Mouse (Mus musculus) B cell, adult 2 months (primary cell): Measurements from ENCODE around the gene Elobl.

ENCODE experiments used
- DNase-seq, 2 experiments: peaks; one replicate each; pipeline ENCODE4 v3.0.0; 2022

Gene Elobl

DNA sequence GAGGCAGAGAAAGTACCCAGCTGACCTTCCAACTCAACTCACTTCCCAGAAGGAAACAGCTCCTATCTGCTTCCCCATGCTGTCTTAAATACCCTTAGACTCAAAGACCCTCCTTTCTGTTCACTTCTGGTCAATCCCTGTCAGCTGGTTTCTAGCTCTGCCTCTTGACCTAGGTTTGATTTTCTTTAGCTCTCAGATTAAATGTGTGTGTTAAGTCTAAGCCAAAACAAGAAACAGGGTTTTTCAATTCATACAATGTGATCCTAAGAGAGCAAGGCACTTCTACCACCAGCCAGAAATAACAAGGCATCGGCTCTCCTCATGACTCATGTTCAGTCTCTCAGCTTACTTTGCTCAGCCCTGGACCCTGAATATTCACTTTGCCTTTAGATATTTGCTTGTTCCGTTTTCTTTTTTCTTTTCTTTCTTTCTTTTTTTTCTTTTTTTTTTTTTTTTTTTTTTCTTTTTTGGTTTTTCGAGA is at the start of gene Elobl:
Gene Elobl, minus strand, starts transcription at position 51 of the 481 bp plus-strand sequence.
- no peak for DNase-seq

DNA sequence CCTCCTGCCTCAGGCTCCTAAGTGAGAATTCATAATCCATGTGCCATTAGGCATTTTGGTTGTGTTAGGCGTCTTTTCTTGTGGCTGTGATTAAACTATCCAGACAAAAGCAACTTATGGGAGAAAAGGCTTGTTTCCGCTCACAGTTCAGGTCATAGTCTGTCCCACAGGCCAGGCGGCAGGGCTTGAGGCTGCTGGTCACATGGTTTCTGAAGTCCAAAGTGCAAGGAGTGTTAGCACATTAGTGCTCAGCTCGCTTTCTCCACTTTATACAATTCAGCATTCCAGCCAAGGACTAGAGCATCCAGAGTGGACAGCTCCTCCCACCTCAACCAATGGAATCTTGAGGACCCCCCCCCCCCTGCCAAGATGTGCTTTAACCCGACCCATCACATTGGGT is 45.5 kb upstream of the Elobl start:
- DNase-seq, result no peak

DNA sequence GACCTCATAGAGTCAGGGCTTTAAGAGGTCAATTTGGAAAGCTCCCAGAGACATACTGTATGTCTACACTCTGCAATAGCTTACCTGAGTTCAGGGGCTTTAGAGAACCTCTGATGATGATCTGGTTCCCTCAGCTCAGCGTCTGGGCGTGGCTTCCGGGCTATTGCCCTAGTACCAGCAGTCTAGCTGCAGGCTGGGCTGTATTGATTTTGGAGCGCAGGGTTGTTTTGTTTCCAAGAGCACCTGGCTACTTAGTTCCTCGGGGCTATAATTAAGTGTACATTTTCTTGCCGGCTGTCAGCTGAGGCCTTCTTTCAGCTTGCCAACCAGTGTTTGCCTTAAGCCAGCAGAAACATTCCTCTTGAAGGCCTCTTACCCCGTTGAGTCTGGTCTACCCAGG is 42.8 kb upstream of the Elobl start:
- no peak for DNase-seq

DNA sequence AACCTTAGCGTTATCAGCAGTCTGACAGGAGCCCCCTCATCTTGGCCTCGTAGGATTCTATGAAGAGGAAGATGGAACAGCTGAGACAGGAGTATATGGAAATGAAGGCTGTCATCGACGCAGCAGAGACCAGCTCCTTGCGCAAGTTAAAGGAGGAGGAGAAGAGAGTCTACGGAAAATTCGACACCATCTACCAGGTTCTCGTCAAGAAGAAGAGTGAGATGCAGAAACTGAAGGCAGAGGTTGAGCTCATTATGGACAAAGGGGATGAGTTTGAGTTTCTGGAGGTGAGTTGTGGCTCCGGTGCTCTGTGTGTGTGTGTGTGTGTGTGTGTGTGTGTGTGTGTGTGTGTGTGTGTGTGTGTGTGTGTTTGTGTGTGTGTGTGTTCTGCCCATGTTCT is 42.3 kb upstream of the Elobl start:
- no peak for DNase-seq

DNA sequence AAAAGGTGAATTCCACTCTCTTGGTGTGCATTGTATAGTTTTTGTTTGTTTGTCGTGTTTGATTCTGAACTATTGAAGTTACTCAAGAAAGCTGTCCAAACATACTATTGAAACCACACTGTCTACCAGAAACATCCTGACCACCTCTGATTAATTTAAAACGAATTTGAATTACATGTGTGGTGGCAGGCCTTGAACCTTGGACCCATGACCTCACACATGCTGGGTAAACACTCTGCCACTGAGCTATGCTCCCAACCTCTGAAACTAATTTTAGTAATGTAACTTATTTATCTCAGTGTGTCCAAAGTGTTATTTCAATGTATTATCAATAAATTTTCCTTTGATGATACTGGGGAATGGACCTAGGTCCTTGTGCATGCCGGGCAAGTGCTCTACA is 40.9 kb upstream of the Elobl start:
- DNase-seq, result no peak

DNA sequence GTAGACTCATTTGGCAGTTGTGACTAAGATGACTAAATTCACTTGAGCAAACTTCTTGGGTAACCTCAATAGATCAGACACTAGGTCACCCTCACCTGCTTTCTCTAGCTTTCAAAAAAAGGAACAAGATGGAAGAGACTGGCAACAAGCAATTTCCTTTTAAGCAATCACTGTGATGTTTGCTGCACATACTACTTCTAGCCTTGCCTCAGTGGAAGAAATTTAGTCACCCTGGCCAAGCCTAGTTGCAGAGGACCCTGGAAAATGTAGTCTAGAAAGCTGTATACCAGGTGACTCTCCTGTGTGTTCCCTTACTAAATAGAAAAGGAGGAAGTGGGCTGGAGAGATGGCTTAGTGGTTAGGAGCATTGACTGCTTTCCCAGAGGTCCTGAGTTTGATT is 39.7 kb upstream of the Elobl start:
- no peak for DNase-seq

DNA sequence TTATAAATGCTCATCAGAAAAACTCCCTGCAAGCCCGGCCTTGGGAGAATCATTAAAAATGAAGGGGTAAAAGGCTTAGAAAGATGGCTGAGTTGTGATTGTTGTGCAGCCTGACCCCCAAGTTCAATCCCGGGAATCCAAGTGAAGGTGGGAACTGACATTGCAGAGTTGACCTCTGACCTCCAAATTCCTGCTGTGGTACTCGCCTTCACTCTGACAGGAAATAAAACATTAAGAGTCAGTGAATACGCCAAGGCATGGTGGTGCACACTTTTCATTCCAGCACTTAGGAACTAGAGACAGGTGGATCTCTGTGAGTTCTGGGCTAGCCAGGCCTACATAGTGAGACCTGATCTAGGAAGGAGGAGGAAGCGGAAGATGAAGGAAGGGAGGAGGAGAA is 38.7 kb upstream of the Elobl start:
- DNase-seq, result no peak

DNA sequence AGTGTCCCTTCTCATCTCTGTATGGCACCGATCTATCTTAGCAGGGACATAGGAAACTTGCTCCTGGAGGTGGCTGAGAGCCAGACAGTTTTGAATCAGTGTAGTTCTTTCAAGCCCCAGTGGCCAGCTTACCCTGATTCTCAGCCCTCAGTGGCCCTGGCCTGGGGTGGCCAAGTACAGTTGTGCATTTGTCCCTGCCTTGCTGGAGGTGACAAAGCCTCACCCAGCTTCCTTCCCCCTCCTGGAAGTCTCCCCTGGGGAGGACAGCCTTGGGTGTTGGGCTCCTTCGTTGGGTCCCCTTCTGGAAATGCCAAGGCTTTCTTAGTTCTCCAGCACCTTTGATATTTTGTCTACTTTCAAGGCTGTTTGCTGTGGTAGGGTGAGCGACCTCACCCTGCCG is 37.0 kb upstream of the Elobl start:
- no peak for DNase-seq

DNA sequence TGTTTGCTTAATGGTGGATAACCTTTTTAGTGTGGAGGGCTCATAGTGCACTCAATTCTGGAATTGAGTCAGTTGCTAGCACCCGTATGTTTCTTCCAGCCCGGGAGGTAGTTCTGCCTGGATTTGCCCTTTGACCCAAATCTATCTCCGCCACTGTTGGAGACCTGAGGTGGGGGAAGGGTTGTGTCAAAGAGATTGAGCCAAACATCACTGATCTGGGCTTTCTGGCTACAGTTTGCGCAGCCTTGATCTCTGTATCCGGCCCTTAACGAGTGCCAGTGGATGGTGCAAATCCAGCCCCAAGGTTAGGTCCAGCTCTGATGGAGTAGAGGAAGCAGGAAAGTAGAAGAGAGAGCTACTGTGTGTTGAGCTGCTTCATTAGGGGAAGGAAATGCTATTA is 36.3 kb upstream of the Elobl start:
- no peak for DNase-seq

DNA sequence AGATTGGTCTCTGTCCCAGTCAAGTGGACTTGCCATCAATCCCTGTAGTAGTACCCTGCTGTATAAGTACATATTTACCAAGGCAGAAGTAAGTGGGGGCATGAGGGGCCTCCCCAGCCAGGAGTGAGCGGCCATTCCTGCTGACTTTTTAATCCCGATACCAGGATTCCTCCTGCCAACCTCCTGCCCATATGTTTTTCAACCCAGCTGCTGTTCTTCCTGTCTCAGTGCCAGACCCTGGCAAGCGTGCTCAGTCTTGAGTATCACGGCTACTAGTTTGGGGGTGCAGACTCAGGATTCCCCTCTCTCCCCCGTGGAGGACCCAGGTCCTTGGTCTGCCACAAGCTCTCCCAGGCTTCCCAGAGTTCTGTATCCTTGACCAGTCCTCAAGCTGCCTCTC is 35.9 kb upstream of the Elobl start:
- no peak for DNase-seq

DNA sequence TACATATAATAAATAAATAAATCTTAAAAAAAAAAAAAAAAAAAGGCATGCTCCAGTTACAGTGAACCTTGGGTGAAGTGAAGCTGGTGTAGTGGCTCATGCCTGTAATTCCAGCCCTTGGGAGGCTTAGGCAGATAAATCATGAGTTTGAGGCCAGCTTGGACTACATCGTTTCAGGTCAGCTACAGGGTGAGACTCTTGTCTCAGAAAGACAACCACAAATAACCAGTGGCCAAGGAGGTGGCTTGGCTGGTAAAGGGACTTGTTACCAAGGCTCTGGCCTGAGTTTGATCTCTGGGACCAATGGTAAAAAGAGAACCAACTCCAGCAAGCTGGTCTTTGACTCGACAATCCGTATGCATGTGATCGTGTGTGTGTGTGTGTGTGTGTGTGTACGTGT is 35.3 kb upstream of the Elobl start:
- no peak for DNase-seq

DNA sequence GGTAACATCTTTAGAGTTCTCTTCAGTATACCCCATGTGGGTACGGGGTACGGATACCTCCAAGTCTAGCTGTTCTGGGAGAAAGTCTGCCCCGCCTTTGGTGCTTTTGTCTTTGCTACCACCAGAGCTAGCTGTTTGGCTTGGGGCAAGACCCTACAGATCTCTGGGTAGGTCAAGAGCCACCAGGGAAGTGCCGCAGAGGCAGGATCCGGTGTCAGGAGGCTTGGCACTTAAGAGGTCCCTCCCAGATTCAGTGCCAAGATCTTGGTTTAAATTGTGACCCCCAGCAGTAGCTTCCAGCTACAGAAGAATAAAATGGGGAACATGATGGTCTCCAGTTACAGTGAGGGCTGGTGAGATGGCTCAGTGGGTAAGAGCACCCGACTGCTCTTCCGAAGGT is 34.8 kb upstream of the Elobl start:
- DNase-seq, result no peak

DNA sequence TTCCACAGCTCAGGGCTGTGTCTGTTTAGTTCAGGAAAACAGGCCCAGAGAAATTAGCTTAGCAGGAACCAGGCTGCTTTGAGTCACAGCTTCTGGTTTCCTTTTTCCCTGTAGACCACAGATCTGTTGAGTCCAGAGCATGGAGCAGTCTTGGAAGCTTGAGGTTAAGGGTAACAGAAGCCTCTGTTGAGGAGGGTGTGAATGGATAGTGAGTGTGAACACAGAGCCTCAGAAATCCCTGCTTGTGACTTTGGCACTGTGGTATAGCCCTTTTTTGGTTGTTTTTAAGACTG is 33.7 kb upstream of the Elobl start:
- no peak for DNase-seq

DNA sequence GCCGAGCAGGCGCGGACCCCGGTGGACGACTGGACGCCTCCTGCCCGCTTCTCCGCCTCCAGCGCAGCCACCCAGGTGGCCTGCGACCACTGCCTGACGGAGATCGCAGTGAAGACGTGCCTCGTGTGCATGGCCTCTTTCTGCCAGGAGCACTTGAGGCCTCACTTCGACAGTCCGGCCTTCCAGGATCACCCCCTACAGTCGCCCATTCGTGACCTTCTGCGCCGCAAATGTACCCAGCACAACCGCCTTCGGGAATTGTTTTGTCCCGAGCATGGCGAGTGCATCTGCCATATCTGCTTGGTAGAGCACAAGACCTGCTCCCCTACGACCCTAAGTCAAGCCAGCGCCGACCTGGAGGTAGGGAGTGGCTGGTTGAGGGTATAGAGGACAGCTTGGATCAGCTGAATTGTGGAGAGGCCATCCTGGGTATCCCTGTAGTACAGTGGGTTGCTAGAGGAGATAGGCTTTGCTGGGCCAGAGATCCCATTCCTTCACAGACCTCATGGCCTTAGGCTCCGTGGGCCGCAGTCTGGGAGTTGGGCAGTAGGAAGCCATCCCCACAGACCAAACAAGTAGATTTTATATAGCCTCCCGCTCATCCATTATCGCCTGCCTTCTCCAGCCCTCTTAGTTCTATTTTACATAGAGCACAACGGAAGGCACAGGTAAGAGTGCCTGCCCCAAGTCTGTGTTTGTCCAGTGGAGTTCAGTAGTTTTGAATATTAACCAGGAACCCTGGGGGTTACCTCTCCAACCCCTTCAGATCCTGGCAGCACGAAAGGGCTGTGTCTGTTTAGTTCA is 33.2 kb upstream of the Elobl start:
- peak in 1 of 2 experiments; percentile 10 for DNase-seq

DNA sequence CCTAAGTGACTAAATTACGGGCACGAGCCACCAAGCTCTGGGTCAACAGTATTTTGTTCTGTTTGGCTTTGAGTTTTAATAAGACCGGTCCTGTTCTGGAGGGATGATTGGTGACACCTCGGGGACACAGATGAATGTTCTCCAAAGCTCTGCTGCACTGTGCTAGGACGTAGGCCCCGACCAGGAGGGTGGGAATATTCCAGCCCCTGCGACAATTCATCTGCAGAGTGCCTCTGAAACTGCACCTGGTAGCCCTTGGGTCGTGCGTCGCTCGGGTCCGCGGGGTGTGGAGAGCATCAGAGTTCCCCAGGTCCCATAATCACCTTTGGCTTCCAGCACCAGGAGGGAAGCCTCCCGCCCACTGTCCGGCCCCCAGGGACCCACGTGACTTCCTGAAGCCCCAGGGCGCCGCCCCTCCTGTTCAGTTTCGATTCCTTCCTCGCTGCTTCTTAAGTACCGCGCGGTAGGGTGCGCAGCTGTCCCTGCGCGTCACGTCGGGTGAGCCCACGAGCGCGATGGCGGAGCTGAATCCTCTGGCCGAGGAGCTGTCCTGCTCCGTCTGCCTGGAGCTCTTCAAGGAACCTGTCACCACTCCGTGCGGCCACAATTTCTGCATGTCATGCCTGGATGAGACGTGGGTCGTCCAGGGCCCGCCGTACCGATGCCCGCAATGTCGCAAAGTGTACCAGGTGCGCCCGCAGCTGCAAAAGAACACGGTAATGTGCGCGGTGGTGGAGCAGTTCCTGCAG is 32.4 kb upstream of the Elobl start, which contains the start of gene Trim25:
Gene Trim25, plus strand, starts transcription at position 403 of the 749 bp plus-strand sequence.
- peak; percentile 99 for DNase-seq

DNA sequence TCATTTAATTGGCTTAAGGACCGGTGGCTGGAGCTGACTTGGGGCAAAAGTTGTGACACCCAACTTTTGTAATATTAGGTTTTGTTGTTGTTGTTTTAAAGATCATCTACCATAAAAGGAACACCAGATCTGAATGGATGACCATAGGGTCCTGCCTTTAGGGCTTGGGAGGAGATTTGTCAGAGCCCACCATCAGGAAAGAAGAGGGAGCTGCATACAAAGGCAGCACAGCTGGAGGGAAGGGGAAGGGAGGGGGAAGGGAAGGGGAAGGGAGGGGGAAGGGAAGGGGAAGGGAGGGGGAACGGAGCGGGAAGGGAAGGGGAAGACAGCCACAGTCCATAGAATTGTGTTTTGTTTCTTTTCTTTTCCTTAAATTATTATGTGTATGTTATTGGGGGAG is 31.7 kb upstream of the Elobl start:
- DNase-seq, result no peak

DNA sequence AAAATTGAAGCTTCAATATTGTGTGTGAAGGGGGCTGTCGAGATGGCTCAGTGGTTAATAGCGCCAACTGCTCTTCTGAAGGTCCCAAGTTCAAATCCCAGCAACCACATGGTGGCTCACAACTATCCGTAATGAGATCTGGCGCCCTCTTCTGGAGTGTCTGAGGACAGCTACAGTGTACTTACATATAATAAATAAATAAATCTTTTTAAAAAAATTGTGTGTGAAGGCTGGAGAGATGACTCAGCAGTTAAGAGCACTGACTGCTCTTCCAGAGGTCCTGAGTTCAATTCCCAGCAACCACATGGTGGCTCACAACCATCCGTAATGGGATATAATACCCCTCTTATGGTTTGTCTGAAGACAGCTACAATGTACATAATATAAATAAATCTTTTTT is 30.6 kb upstream of the Elobl start:
- peak; percentile 47 to 51 for DNase-seq

DNA sequence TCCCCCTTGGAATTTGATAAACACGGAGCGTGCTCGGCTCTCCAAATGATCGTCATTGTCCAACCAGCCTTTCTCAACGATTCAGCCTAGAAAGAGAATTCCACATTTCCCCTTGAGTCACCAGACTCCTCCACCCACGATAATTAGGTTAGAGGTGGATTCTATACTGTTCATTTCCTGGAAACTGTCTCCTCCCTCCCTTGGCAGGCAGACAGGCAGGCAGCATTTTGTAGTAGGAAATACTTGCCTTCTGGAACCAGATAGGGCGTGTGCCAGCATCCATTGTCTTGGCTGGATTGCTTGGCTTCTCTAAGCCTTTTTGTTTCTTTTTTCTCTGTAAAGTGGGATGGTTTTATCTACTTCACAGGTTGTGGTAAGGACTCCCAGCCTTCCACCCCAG is 29.7 kb upstream of the Elobl start:
- no peak for DNase-seq

DNA sequence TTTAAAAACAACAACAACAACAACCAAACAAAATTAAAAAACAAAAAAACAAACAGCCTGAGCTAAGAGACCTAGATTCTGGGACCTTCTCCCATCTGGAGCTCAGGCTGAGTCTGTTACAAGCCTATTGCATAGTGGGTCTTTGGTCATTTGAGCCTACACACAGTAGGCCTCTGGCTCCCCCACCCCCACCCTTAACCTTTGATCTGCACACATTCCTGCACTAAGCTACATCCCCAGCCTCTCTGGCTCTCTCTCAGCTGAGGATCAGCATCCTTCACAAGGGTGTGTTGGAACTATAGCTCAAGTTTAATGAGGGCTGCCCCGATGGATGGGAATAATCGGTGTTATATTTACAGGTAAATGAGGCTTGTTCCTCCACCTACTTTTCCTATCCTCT is 28.9 kb upstream of the Elobl start:
- no peak for DNase-seq

DNA sequence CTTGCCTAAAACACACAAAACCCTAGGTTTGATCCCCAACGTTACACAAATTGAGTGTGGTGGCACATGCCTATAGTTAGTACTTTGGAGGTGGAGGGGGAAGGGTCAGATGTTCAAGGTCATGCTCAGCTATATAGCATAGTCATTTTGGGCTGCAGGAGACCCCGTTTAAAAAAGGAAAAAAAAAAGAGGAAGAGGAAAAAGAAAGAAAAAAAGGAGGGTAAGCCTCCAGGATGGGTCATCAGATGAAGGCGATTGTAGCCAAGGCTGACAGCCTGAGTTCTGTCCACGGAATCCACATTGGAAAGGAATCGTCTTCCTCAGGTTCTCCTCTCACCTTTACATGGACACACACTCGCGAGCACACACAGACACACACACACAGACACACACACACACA is 27.8 kb upstream of the Elobl start:
- DNase-seq, result no peak

DNA sequence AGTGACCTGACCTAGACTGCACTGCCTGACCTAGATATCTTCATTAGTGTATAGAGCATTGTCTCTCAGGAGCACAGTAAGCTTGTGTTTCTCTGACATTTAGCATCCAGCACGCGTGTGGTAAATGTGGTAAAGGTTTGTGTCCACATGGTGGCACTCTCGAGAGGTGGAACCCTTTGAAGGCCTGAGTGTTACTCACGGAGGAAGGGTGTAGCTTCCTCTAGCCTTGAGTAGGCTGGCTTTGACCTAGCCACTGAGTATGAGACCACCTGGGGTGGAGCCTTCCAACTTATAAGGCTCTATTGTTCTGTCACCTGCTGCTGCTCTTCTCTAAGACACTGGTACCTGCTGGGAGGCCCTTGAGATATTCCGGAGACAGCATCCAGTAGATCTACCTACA is 26.9 kb upstream of the Elobl start:
- peak; percentile 77 to 84 for DNase-seq

DNA sequence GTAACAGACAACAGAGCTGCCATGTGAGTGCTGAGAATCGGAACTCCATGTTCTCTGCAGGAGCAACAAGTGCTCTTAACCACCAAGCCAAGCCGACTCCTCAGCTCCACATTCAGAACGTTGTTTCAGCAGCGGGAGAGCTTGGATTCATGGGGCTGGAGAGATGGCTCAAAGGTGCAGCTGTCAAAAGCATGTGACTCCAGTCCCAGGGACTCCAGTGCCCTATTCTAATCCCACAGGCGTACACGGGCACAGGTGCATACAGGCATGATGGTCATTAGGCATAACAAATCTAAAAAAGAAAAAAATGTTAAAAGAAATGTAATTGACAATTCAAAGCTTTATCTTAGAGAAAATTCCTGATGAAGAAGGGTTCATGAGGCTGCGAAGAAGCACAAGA is 26.5 kb upstream of the Elobl start:
- DNase-seq, result no peak

DNA sequence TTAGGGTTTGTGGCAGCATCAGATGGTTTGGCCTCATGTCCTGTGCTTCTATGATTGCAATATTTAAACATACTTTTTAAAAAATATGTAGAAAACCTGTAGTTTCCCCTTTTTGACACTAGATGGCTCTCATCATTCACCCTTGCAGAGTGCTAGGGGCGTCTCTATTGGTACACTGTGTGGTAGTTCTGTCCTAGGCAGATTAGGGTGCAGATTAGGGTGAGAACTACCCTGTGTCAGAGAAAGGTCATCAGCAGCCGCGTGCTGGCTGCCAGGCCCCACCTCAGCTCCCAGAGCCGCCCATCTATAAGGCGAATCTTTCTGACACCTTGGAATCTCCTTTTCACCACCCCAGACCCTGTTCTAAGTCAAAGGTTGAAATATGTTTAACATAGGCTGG is 22.8 kb upstream of the Elobl start:
- peak; percentile 47 to 51 for DNase-seq

DNA sequence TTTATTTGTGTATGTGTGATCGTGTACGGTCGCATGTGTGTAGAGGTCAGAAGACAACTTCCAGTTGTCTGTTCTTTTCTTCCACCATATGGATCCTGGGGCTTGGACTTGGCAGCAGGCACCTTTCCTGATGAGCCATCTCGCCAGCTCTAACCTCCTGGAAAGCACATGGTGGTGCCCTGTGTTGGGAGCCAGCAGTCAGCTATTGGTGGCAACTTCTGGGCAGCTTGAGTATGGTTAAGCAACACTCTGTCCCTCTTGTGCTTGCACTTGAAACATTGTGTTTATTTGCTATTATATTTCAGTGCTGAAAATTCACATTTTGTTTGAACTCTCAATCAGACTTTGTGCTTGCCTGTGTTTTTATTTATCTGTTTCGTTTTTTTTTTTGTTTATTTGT is 22.2 kb upstream of the Elobl start:
- no peak for DNase-seq

DNA sequence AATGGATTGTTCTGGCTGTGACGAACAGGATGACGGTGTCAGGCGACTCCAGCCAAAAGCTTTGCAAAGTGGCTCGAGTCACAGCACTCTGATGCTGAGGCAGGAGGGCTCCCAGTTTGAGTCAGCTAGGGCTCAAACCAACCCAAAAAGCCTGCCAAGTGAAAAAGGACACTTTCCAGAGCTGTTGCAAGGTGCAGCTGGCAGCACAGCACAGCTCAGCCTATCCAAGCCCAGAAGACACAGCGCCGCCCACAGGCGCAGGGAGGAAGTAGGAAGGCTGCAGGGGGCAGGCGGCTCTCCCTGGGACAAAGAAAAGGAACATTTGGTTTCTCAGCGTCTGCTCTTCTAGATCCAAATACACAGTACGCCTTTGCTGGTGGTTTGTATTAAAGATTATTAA is 19.9 kb upstream of the Elobl start:
- no peak for DNase-seq
